Comparison of ENCODE assay signal across 13 mouse cellular contexts in the genomic region with DNA sequence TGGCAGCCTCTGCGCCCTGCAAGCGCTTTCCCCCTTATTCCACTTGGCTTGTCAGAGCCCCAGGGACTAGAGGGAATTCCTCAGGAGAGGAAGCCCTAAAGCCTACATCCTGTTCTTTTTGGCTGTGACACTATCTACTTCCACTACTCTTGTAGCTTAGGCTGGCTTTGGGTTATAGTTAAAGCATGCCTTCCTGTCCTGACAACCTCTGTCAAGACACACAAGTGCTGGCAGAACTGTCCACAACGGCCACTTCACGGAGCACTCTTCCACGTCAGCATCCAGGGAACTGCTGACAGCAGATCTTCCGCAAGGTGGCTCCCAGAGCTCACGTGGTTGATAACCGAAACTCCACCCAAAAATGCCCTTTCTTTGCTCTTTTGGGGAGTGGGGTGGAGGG. TPM values are rescaled to one million over a fixed set of nuclear protein-coding genes. Genes with fewer than 3 reads are reported as not detected.
A peak's percentile ranks its signal among the peaks of the same experiment; 100 is the strongest.
DNase-seq lines count a peak whose midpoint lies in the region; ATAC-seq and TF ChIP-seq lines count a peak whose summit lies in the region.
"Had no signal": no experiment of that assay in that cellular context is flagged by ENCODE, and none has a peak within 500 bp of the region (broad histone marks: within the 10 kb centered on the region; RNA-seq: fewer than 3 reads in every experiment).

No protein-coding gene starts in this region.

- peak; percentile 28; the same call in 1 of the 2 replicates for TF ChIP-seq CTCF in intestine, postnatal 0 days (IDR thresholded peaks at IDR 0.05; ENCODE audit: low read depth)

- 63% methylated on average over 8 of the region's 8 CpGs for WGBS in intestine, postnatal 0 days
- 72% methylated on average over 8 of the region's 8 CpGs for WGBS in intestine, embryonic 16.5 days

- no peak overlapping the region for H3K4me3 ChIP-seq in intestine, postnatal 0 days (ENCODE audit: low read depth, low read length)
- H3K4me3 ChIP-seq in intestine, embryonic 16.5 days (ENCODE audit: low read length): no peak overlapping the region
- H3K4me3 ChIP-seq: lung, embryonic 15.5 days; midbrain, embryonic 13.5 days; neural tube, embryonic 12.5 days had no signal

- H3K4me1 ChIP-seq in intestine, postnatal 0 days (replicated peaks; ENCODE audit: control insufficient read depth, insufficient read depth, low read length): no peaks in the 10 kb centered on the region
- peaks cover 11% of the 10 kb centered on the region for H3K4me1 ChIP-seq in intestine, embryonic 16.5 days (ENCODE audit: control insufficient read depth, insufficient read depth, low read length)

- H3K27me3 ChIP-seq in intestine, postnatal 0 days (replicated peaks; ENCODE audit: control insufficient read depth, insufficient read depth, low read length): no peaks in the 10 kb centered on the region
- no peaks in the 10 kb centered on the region for H3K27me3 ChIP-seq in intestine, embryonic 16.5 days (replicated peaks; ENCODE audit: control insufficient read depth, insufficient read depth, low read length)
- H3K27me3 ChIP-seq: lung, embryonic 15.5 days had no signal

- no peak overlapping the region for H3K4me2 ChIP-seq in intestine, postnatal 0 days (replicated peaks; ENCODE audit: low read depth)
- no peak overlapping the region for H3K4me2 ChIP-seq in intestine, embryonic 16.5 days (ENCODE audit: low read depth, low read length)
- H3K4me2 ChIP-seq: lung, embryonic 15.5 days; midbrain, embryonic 13.5 days; neural tube, embryonic 12.5 days had no signal

- no peak overlapping the region for H3K9ac ChIP-seq in intestine, postnatal 0 days (ENCODE audit: low read depth, low read length)
- H3K9ac ChIP-seq in intestine, embryonic 16.5 days (ENCODE audit: low read depth, low read length): no peak overlapping the region
- H3K9ac ChIP-seq: lung, embryonic 15.5 days; midbrain, embryonic 13.5 days; neural tube, embryonic 12.5 days had no signal

- H3K9me3 ChIP-seq in intestine, postnatal 0 days (ENCODE audit: control insufficient read depth): no peaks in the 10 kb centered on the region
- no peaks in the 10 kb centered on the region for H3K9me3 ChIP-seq in intestine, embryonic 16.5 days (ENCODE audit: control insufficient read depth, low read length)
- H3K9me3 ChIP-seq: lung, embryonic 15.5 days; midbrain, embryonic 13.5 days; neural tube, embryonic 12.5 days had no signal

- H3K27ac ChIP-seq in intestine, postnatal 0 days (ENCODE audit: low read depth, low read length): no peak overlapping the region
- H3K27ac ChIP-seq in intestine, embryonic 16.5 days (ENCODE audit: low read length): no peak overlapping the region
- H3K27ac ChIP-seq: lung, embryonic 15.5 days; midbrain, embryonic 13.5 days; neural tube, embryonic 12.5 days had no signal

- ATAC-seq in intestine, postnatal 0 days: no peak
- ATAC-seq in intestine, embryonic 16.5 days: no peak
- ATAC-seq: hindbrain, embryonic 16.5 days; midbrain, embryonic 13.5 days had no signal

- peak; percentile 50 for DNase-seq in R1 (ENCODE audit: low read depth, low spot score)
- peak; percentile 73 for DNase-seq in heart, adult 8-10 months (ENCODE audit: low spot score)
- peak; percentile 54 for DNase-seq in heart, postnatal 4 days
- DNase-seq in frontal cortex, postnatal 14 days (ENCODE audit: low spot score in 2 of 2): no peak
- no peak for DNase-seq in urinary bladder, adult 2 months (ENCODE audit: low spot score)
- DNase-seq: cerebellum, adult 11 months; embryo, embryonic 11 days had no signal

- H3K36me3 ChIP-seq in intestine, postnatal 0 days (ENCODE audit: control insufficient read depth, insufficient read depth): no peaks in the 10 kb centered on the region
- no peaks in the 10 kb centered on the region for H3K36me3 ChIP-seq in intestine, embryonic 16.5 days (ENCODE audit: control insufficient read depth, insufficient read depth, low read length)
- H3K36me3 ChIP-seq: lung, embryonic 15.5 days; midbrain, embryonic 13.5 days; neural tube, embryonic 12.5 days had no signal

RNA-seq across cellular contexts. Expression of a gene that starts 54.3 kb away (rescaled TPM):
- 133 and 136 TPM in 2 replicates for polyA plus RNA-seq in intestine, postnatal 0 days (2015; fragmentation: Nextera tagmentation; extraction: Ambion mirVana)
- 48.8 and 57.5 TPM in 2 replicates for polyA plus RNA-seq in intestine, embryonic 16.5 days (2015; fragmentation: Nextera tagmentation; extraction: Ambion mirVana)
- total RNA-seq in heart, adult 8-10 months (2022): 10 to 100 TPM; 63.6 to 67.4 (median 65.5) TPM
- 10 to 100 TPM; 31.2 to 32.5 TPM for total RNA-seq in heart, postnatal 4 days (2021)
- polyA plus RNA-seq in urinary bladder, adult 2 months (2012; rRNA removed): 68.9 and 70.1 TPM in 2 replicates

Comparison
In these comparisons a context has a peak if more than half of its experiments do, and no peak if none do; other contexts are left out.
1. DNase-seq: peak in R1 (single experiment), heart, adult 8-10 months (single experiment) and heart, postnatal 4 days (single experiment); none in frontal cortex, postnatal 14 days (0 of 2) and urinary bladder, adult 2 months (single experiment).